Mouse (Mus musculus) naive thymus-derived CD4-positive, alpha-beta T cell, adult 2 months (primary cell): ENCODE data around the gene Frmd4a.

Experiments used
- DNase-seq: peaks from one replicate; pipeline ENCODE4 v3.0.0-alpha.2; 2011; ENCODE audit warnings: low read depth

Gene Frmd4a

GRCm38 (mm10) chr2:4490845-4491244 lies 473.3 kb downstream of the Frmd4a start:
- DNase-seq, result no peak

GRCm38 (mm10) chr2:4492485-4493481 lies 475.3 kb downstream of the Frmd4a start:
- peak; percentile 53 for DNase-seq

- no peak for DNase-seq
Measured at GRCm38 (mm10) chr2:4494478-4494877, 477.0 kb downstream of the Frmd4a start.

GRCm38 (mm10) chr2:4499257-4499656 lies 481.7 kb downstream of the Frmd4a start:
- peak; percentile 85 for DNase-seq

GRCm38 (mm10) chr2:4499916-4500315 lies 482.4 kb downstream of the Frmd4a start:
- peak; percentile 3 for DNase-seq

GRCm38 (mm10) chr2:4501257-4502027 lies 483.9 kb downstream of the Frmd4a start:
- DNase-seq, result no peak

- no peak for DNase-seq
Measured at GRCm38 (mm10) chr2:4504413-4504812, 486.9 kb downstream of the Frmd4a start.

- DNase-seq, result no peak
Measured at GRCm38 (mm10) chr2:4505695-4506094, 488.2 kb downstream of the Frmd4a start.

- DNase-seq, result no peak
Measured at GRCm38 (mm10) chr2:4506659-4507058, 489.1 kb downstream of the Frmd4a start.

GRCm38 (mm10) chr2:4507887-4508615 lies 490.5 kb downstream of the Frmd4a start:
- no peak for DNase-seq

- DNase-seq, result no peak
Measured at GRCm38 (mm10) chr2:4508959-4509615, 491.6 kb downstream of the Frmd4a start.

GRCm38 (mm10) chr2:4509739-4510138 lies 492.2 kb downstream of the Frmd4a start:
- DNase-seq, result no peak

- no peak for DNase-seq
Measured at GRCm38 (mm10) chr2:4510208-4511079, 492.9 kb downstream of the Frmd4a start.

GRCm38 (mm10) chr2:4511080-4511386 lies 493.5 kb downstream of the Frmd4a start:
- DNase-seq, result no peak

GRCm38 (mm10) chr2:4512607-4513006 lies 495.1 kb downstream of the Frmd4a start:
- no peak for DNase-seq

- no peak for DNase-seq
Measured at GRCm38 (mm10) chr2:4515910-4516309, 498.4 kb downstream of the Frmd4a start.

- peak; percentile 15 for DNase-seq
Measured at GRCm38 (mm10) chr2:4516819-4517552, 499.5 kb downstream of the Frmd4a start.

- peak; percentile 11 for DNase-seq
Measured at GRCm38 (mm10) chr2:4517553-4518125, 500.1 kb downstream of the Frmd4a start.

GRCm38 (mm10) chr2:4518549-4518948 lies 501.0 kb downstream of the Frmd4a start:
- peak; percentile 58 for DNase-seq
